Mouse (Mus musculus) midbrain, embryonic 13.5 days (tissue): ENCODE data around the gene 4932438A13Rik. TPM values are rescaled to one million over a fixed set of nuclear protein-coding genes. Genes with fewer than 3 reads are reported as not detected.

ENCODE experiments used
- ATAC-seq: fragments of 200-750 bp; cut with Nextera tagmentation; 2 replicates; pipeline ENCODE4 v1.8.0; 2017; ENCODE audit warnings: mild to moderate bottlenecking, moderate TSS enrichment, moderate library complexity
- H3K27ac ChIP-seq: fragments of 300-500 bp; sonication (generic); 2 replicates; pipeline ENCODE4 v1.5.1; 2015; ENCODE audit warnings: inconsistent platforms, mild to moderate bottlenecking, moderate library complexity
- H3K27me3 ChIP-seq: fragments of 300-500 bp; sonication (generic); 2 replicates; pipeline ENCODE4 v1.6.1; 2015; ENCODE audit warnings: mild to moderate bottlenecking, inconsistent platforms
- H3K36me3 ChIP-seq: fragments of 300-500 bp; sonication (generic); 2 replicates; pipeline ENCODE4 v1.6.1; 2015; ENCODE audit warnings: mild to moderate bottlenecking, inconsistent platforms
- H3K4me1 ChIP-seq: fragments of 300-500 bp; sonication (generic); replicated peaks from 2 replicates; pipeline ENCODE4 v1.6.1; 2015; ENCODE audit warnings: inconsistent platforms
- H3K4me2 ChIP-seq: fragments of 300-500 bp; sonication (generic); replicated peaks from 2 replicates; pipeline ENCODE4 v1.6.1; 2015; ENCODE audit warnings: moderate library complexity, mild to moderate bottlenecking, inconsistent platforms
- H3K4me3 ChIP-seq: fragments of 300-500 bp; sonication (generic); replicated peaks from 2 replicates; pipeline ENCODE4 v1.5.1; 2015; ENCODE audit warnings: mild to moderate bottlenecking, inconsistent platforms
- H3K9ac ChIP-seq: fragments of 300-500 bp; sonication (generic); replicated peaks from 2 replicates; pipeline ENCODE4 v1.6.1; 2015; ENCODE audit warnings: mild to moderate bottlenecking, inconsistent platforms
- H3K9me3 ChIP-seq: fragments of 300-500 bp; sonication (generic); 2 replicates; pipeline ENCODE4 v1.6.1; 2016; ENCODE audit warnings: mild to moderate bottlenecking, inconsistent platforms
- WGBS: fragments of 180-500 bp; shearing (Covaris S2); methylation state at CpG from one replicate; pipeline ENCODE4 v1.1.7; 2015; 5-methylcytosine and 5-hydroxymethylcytosine counted together
- polyA plus RNA-seq: library from polyadenylated mRNA; unstranded; fragments of >200 nt; fragmentation: Nextera tagmentation; extraction: Ambion mirVana; gene quantifications from 2 replicates; pipeline ENCODE4 v1.2.1, GENCODE M21; 2015

Gene 4932438A13Rik
- polyA plus RNA-seq, 1 experiment from 2014 or later = 60.4 TPM

DNA sequence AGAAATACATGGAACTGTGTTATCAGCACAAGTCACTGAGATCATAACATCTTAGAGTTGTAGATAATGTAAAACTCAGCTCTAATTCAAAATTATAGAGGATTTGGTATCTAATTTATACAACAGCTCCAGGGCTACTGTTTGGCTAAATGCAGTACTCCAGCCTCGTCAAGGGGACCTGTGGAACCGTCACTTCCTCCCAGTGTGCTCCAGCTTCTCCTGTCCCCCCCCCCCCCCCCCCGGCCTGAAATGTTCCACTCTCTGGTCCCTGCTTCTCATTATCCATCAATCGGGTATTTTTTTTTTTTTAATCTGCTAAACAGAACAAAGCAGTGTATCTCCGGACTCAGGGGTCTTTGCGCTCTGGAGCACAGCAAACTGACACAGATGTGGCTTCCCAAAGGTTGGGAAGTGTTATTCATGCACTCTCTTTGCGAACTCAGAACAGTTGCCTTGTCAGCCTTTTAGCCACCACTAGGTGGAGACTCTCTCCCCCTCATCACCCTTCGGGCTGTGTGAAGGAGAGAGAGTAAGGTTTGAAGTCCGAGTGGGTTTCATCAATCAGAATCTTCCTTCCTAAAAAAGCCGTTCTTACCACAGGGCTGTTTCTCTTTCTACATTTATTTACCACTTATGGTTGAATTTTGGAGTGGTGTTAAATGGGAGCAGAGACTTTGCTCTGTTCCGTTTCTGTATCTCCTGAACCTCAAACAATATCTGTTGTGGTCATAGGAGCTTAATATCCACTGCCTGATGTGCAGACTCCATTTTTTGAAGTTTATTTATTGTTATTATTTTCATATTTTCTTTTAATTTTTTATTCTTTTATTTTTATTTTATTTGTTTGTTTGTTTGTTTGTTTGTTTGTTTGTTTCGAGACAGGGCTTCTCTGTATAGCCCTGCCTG, 22.0 kb upstream of the 4932438A13Rik start:
- WGBS = 22% methylated on average over 12 of the region's 12 CpGs
- no peak overlapping the region for H3K9ac ChIP-seq
- H3K27me3 ChIP-seq = no peaks in the 10 kb centered on the region
- H3K27ac ChIP-seq = no peak overlapping the region
- H3K4me3 ChIP-seq = no peak overlapping the region
- H3K9me3 ChIP-seq = no peaks in the 10 kb centered on the region
- ATAC-seq = peak; percentile 88
- H3K36me3 ChIP-seq = no peaks in the 10 kb centered on the region
- H3K4me2 ChIP-seq = peak overlapping the region; percentile 22
- H3K4me1 ChIP-seq = peaks cover 5% of the 10 kb centered on the region; the same call in 1 of the 2 replicates

DNA sequence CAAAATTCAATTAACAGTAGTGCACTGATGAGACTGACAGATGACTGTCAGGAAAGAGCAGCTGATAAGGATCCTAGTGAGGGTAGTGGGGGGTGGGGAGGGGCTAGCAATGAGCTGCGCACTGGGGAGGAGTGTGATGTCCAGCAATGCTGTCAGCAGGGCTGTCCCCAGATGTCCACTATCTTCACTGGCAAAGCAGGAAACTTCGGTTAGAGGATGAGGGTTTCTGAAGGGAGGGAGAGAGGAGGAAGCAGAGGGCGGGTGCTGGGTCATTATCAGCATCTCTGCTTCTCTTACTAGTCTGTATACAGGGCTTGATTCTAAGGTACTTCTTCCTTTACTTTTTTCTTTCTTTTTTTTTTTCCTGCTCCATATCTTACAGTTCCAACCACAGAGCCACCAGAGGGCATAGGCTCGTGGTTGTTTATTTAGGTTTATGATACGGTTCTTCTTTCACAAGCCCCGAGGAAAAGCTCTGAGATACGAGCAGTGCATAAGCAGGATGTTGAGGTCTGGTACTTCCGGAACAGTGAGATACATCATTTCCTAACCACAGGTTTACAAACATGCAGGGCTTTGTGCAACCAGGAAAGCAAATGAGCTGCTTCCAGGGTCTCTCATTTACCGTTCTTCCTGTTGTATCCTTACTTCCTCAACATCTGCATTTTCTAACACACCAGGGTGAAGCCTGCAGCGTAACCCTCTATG, 9.0 kb upstream of the 4932438A13Rik start:
- no peak overlapping the region for H3K4me3 ChIP-seq
- WGBS = 67% methylated on average over 10 of the region's 10 CpGs
- H3K27me3 ChIP-seq = no peaks in the 10 kb centered on the region
- H3K4me1 ChIP-seq = no peaks in the 10 kb centered on the region
- H3K36me3 ChIP-seq = no peaks in the 10 kb centered on the region
- no peak overlapping the region for H3K9ac ChIP-seq
- peak overlapping the region; percentile 19; the same call in 1 of the 2 replicates for H3K4me2 ChIP-seq
- no peak overlapping the region for H3K27ac ChIP-seq
- no peak for ATAC-seq
- H3K9me3 ChIP-seq = no peaks in the 10 kb centered on the region

DNA sequence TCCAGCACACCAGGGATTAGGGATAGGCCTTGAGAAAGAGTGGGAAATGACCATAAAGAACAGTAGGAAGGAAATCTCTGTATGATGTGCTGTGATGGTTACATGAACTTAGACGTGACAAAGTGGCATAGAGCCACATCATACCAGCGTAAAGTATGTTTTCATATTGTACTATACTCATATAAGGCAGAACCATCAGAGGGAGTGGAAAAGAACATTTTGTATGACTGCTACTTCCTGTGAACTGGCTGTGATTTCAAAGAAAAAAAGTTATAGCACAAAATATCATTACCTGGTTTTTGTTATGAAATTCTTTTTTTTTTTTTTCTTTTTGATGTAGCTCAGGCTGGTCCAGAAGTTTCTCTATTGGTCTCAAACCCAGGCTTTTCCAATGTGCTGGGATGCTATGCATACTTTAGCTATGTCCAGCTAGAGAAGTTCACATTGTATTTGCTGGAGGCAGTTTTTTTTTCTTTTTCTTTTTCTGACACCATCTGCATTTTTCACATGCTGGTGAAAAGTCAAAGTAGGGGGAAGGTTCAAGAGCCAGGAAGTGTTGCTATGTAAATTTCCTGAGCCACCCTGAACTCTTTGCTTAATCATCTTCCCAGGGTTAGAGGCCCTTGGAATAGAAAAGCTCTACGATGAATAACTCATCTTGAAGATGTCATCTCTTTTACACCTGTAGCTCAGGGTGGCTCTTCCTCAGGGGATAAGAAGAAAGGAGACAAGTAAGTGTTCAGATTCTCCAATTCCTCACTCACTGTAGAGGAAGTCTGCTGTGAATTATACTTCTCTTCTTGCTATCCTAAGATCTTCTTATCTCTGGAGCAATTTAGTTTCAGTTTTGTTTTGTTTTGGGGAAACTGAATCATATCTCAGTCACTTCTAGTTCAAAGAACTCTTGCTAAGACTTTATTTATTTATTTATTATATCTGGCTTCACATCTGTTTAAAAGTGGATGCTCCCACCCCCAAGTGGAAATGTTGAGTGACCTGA, 1.2 kb upstream of the 4932438A13Rik start:
- H3K9ac ChIP-seq = no peak overlapping the region
- H3K4me3 ChIP-seq = no peak overlapping the region
- peaks cover 11% of the 10 kb centered on the region for H3K36me3 ChIP-seq
- no peaks in the 10 kb centered on the region for H3K27me3 ChIP-seq
- H3K27ac ChIP-seq = no peak overlapping the region
- peaks cover 7% of the 10 kb centered on the region for H3K4me1 ChIP-seq
- WGBS = 95% methylated on average over 3 of the region's 3 CpGs
- H3K4me2 ChIP-seq = no peak overlapping the region
- no peak for ATAC-seq
- H3K9me3 ChIP-seq = no peaks in the 10 kb centered on the region

DNA sequence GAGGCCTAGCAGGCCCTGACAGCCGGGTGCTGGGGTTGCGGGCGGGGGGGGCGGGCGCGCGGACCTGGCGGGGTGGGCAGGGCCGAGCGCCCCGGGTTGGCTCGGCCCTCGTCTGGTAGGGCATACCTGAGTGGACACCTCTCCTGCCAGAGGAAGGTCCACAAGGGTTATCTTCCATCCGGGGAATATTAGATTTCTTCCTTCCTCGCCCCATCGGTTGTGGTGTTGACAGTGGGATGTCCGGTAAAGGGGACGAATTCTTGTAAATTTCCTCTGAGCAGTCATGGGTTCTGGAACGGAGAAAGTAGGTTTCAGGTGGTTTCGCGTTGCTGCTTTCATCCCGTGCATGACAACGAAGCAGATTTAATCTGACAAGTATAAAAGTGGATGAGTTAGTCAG, 523 bp downstream of the 4932438A13Rik start:
- peak; percentile 67 for ATAC-seq
- Histone ChIP-seq H3K4me1 (peaks cover 7% of the 10 kb centered on the region), H3K27ac (peak overlapping the region; percentile 76), H3K4me3 (peak overlapping the region; percentile 79), H3K9me3 (no peaks in the 10 kb centered on the region), H3K9ac (peak overlapping the region; percentile 82), H3K36me3 (peaks cover 19% of the 10 kb centered on the region), H3K4me2 (peak overlapping the region; percentile 70), H3K27me3 (no peaks in the 10 kb centered on the region)
- WGBS = 3% methylated on average over 22 of the region's 23 CpGs

DNA sequence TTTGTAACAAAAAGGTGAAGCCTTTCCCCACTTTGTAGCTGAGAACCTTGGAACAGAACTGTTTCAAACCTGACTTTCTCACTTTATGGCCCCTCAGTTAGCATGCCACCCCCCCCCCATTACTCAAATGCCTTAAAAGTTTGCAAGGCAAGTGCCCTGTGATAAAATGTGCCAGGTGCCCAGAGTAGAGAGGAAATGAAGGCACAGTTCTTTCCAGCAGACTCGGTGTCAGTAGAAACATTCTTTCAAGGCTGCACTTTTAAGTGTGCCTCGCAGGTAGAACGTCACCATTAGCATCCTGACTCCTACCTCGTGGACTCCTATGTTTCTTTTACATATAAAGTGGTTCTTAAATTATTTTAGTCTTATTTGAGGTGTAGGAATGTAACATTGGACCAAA, 977 bp downstream of the 4932438A13Rik start:
- Histone ChIP-seq H3K27ac (no peak overlapping the region), H3K9ac (peak overlapping the region; percentile 82), H3K36me3 (peaks cover 19% of the 10 kb centered on the region), H3K4me2 (peak overlapping the region; percentile 70), H3K4me3 (peak overlapping the region; percentile 79), H3K4me1 (peaks cover 7% of the 10 kb centered on the region), H3K27me3 (no peaks in the 10 kb centered on the region), H3K9me3 (no peaks in the 10 kb centered on the region)
- ATAC-seq = no peak
- WGBS = 80% methylated on average over 4 of the region's 4 CpGs

DNA sequence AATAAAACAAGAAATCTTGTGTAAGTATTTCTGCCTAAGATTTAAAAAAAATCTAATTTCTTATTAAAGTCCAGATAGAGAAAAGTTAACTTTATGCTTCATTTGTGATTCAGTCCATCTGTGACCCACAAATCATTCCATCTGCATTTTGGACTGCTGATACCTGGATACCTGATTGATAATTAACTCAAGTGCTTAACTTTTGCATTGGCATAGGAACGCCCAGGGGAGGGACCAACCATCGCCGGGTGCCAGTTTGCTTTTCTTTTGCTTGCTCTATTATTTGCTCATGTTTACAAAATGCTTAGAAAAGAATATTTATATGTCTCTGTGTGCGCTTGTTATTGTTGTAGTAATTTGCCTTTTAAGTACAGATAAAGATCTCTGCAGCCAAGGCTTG, 1.6 kb downstream of the 4932438A13Rik start:
- Histone ChIP-seq H3K36me3 (peaks cover 19% of the 10 kb centered on the region), H3K4me1 (peaks cover 7% of the 10 kb centered on the region), H3K9me3 (no peaks in the 10 kb centered on the region), H3K27me3 (no peaks in the 10 kb centered on the region), H3K4me2 (no peak overlapping the region), H3K9ac (no peak overlapping the region), H3K27ac (no peak overlapping the region), H3K4me3 (no peak overlapping the region)
- WGBS = 97% methylated on average over 4 of the region's 4 CpGs
- no peak for ATAC-seq

DNA sequence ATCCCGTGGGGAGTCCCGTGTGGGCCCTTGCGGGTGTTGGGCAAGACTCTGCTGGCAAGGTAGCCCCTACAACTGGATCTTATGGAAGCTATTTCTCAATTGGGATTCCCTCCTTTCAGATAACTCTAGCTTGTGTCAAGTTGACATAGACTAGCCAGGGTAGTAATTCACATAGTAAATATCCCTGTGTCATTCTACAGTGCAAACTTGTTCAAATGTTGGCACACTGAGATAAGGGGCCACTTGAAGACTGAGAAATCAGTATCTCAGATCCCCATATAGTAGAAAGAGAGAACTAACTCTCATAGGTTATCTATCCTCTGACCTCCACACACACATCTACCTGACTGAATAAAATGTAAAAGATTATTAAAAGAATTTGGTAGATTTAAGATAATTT, 42.5 kb downstream of the 4932438A13Rik start:
- no peak for ATAC-seq
- H3K27me3 ChIP-seq = no peaks in the 10 kb centered on the region
- H3K4me3 ChIP-seq = no peak overlapping the region
- H3K9me3 ChIP-seq = no peaks in the 10 kb centered on the region
- no peak overlapping the region for H3K27ac ChIP-seq
- WGBS = 95% methylated on average over 3 of the region's 3 CpGs
- no peaks in the 10 kb centered on the region for H3K4me1 ChIP-seq
- no peak overlapping the region for H3K4me2 ChIP-seq
- H3K9ac ChIP-seq = no peak overlapping the region
- peaks cover 20% of the 10 kb centered on the region for H3K36me3 ChIP-seq

DNA sequence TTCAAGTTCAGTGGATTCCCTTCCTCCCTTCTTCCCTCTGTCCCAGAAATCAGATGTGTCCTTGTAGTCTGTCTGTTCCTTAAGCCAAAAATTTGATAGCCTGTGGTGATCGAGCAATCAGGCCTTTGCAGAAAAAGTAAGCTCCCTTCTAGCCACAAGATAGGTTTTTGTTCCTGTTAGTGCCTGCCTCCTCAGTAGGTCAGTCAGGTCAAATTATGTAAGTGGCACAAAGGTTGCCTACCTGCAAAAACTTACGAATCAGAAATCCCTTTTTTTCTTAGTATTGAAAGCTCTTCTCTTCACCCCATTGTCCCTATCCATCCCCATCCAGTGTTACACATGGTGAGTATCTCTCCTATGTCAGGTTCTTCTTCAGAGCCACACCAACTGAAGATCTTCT, 54.9 kb downstream of the 4932438A13Rik start:
- H3K4me1 ChIP-seq = no peaks in the 10 kb centered on the region
- H3K36me3 ChIP-seq = peaks cover 23% of the 10 kb centered on the region
- no peak overlapping the region for H3K27ac ChIP-seq
- ATAC-seq = no peak
- H3K4me2 ChIP-seq = no peak overlapping the region
- no peaks in the 10 kb centered on the region for H3K27me3 ChIP-seq
- H3K9me3 ChIP-seq = no peaks in the 10 kb centered on the region
- no peak overlapping the region for H3K4me3 ChIP-seq
- no peak overlapping the region for H3K9ac ChIP-seq
- WGBS = 93% methylated on average over 2 of the region's 2 CpGs

DNA sequence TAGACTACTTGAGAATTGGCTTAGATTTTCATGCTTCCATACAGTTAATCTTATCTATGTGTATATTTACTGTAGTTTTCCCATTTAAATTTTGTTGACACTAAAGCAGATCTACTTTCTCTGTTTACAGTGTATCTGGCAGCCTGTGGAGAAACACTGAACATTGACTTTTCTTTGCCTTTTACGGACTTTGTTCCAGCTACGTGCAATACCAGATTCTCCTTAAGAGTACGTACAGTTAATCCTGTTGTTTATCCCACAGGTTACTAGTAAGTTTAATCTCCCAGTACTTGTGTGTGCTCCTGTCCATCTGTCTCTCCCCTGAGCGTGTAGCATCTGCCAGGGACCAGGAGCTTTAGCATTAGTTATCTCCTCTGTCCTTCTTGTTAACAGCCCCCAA, 55.4 kb downstream of the 4932438A13Rik start:
- ATAC-seq = no peak
- 91% methylated on average over 4 of the region's 4 CpGs for WGBS

DNA sequence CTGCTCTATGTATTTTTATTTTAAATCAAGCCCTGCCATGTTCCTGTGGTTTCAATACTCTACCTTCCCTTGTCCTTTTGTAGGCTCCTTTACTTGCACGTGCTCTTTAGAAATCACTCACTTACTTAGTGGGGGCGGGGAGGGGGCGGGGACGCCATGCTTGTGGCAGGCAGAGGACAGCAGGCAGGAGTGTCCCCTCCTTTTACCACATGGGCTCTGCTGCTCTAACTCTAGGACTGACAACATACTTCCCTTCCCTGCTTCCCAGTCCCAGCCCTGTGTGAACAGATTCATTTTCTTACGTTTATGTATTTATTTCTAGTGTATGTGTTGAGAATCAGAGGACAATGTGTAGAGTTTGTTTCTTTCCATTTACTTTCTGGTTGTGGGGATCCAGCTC, 78.7 kb downstream of the 4932438A13Rik start:
- no peak overlapping the region for H3K4me3 ChIP-seq
- H3K27ac ChIP-seq = no peak overlapping the region
- peaks cover 20% of the 10 kb centered on the region for H3K36me3 ChIP-seq
- no peaks in the 10 kb centered on the region for H3K9me3 ChIP-seq
- H3K4me2 ChIP-seq = no peak overlapping the region
- H3K27me3 ChIP-seq = no peaks in the 10 kb centered on the region
- 8% methylated on average over 5 of the region's 5 CpGs for WGBS
- ATAC-seq = no peak
- no peak overlapping the region for H3K9ac ChIP-seq
- H3K4me1 ChIP-seq = no peaks in the 10 kb centered on the region

More for the DNA sequence above, 55.4 kb downstream of the 4932438A13Rik start:
- Histone ChIP-seq H3K36me3 (peaks cover 22% of the 10 kb centered on the region), H3K4me2 (no peak overlapping the region), H3K27me3 (no peaks in the 10 kb centered on the region), H3K27ac (no peak overlapping the region), H3K9ac (no peak overlapping the region), H3K4me1 (no peaks in the 10 kb centered on the region), H3K9me3 (no peaks in the 10 kb centered on the region), H3K4me3 (no peak overlapping the region)

DNA sequence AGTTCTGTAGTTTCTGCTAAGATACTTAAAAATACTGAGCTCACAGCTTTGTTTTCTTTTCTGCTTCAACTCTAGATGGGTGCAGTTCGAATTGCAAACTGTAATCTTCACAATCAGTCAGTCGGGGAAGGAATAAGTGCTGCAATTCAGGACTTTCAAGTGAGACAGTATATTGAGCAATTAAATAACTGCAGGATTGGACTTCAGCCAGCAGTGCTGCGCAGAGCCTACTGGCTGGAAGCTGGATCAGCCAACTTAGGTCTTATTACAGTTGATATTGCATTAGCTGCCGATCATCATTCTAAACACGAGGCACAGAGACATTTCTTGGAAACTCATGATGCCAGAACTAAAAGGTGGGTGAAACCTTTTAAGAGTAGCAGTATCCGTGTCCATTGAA, 79.2 kb downstream of the 4932438A13Rik start:
- H3K36me3 ChIP-seq = peaks cover 15% of the 10 kb centered on the region
- H3K4me2 ChIP-seq = no peak overlapping the region
- no peaks in the 10 kb centered on the region for H3K9me3 ChIP-seq
- no peak for ATAC-seq
- no peaks in the 10 kb centered on the region for H3K4me1 ChIP-seq
- 84% methylated on average over 6 of the region's 6 CpGs for WGBS
- H3K27ac ChIP-seq = no peak overlapping the region
- H3K27me3 ChIP-seq = no peaks in the 10 kb centered on the region
- no peak overlapping the region for H3K9ac ChIP-seq
- H3K4me3 ChIP-seq = no peak overlapping the region
